Mouse (Mus musculus) kidney, adult 2 months (tissue): ENCODE measurements around the gene Klk4.

Experiments used
- CTCF ChIP-seq: fragments of 200-500 bp; conservative IDR thresholded peaks from 2 replicates; pipeline ENCODE4 v1.5.1; 2011; ENCODE audit warnings: low read depth, mild to moderate bottlenecking, control low read depth, low read length, moderate library complexity, mixed read lengths; ENCODE audit not compliant: insufficient read depth, insufficient read length
- POLR2A ChIP-seq: fragments of 200-500 bp; IDR thresholded peaks from one replicate; pipeline ENCODE4 v1.6.1; 2011; ENCODE audit warnings: low read depth, low read length, control low read depth

DNA sequence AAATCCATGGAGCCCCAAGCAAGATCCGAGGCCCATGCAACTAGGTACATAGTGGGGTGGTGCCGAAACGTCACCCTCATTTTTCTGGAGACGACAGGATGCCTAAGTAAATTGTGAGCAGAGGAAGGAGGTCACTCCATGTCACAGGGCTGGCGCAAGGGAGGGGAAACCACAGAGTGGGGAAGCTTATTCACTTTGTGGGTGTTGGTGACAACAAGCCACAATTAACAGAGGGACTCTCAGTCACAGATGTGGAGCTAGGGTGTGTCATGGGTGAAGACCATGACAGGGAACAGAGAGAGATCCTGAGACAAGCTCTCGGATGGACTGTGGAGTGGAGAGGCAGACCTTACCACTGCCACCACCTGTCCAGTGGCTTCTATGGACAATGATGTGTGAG, 40.1 kb downstream of the Klk4 start:
- TF ChIP-seq CTCF, result no peak
- TF ChIP-seq POLR2A, result no peak
